Mouse (Mus musculus): ENCODE data around the gene Med16. TPM values are rescaled to one million over a fixed set of nuclear protein-coding genes. Genes with fewer than 3 reads are reported as not detected.

Gene Med16
- polyA plus RNA-seq, 1 experiment from 2014 or later = 46.3 TPM

GRCm38 (mm10) chr10:79853392-79853791 is 55.3 kb downstream of the Med16 start:
- Histone ChIP-seq H3K27me3 (replicated peaks; ENCODE audit: control insufficient read depth, insufficient read depth, low read length) (no peaks in the 10 kb centered on the region), H3K9ac (ENCODE audit: low read length) (peak overlapping the region; percentile 86), H3K4me1 (replicated peaks; ENCODE audit: control insufficient read depth, insufficient read depth, low read length) (peaks cover 41% of the 10 kb centered on the region), H3K4me2 (ENCODE audit: low read length) (peak overlapping the region; percentile 98), H3K9me3 (ENCODE audit: control insufficient read depth, low read length) (no peaks in the 10 kb centered on the region), H3K36me3 (ENCODE audit: control insufficient read depth, insufficient read depth, low read length) (peaks cover 16% of the 10 kb centered on the region), H3K27ac (ENCODE audit: low read depth) (peak overlapping the region; percentile 100), H3K4me3 (ENCODE audit: low read depth, low read length) (peak overlapping the region; percentile 98)
- ATAC-seq (replicated peaks; ENCODE audit: low FRiP score, low TSS enrichment, low read depth) = peak; percentile 20; the same call in 1 of the 2 replicates
- 0% methylated on average over 15 of the region's 15 CpGs for WGBS
- peak; percentile 97 for DNase-seq (ENCODE audit: low spot score)

DNA sequence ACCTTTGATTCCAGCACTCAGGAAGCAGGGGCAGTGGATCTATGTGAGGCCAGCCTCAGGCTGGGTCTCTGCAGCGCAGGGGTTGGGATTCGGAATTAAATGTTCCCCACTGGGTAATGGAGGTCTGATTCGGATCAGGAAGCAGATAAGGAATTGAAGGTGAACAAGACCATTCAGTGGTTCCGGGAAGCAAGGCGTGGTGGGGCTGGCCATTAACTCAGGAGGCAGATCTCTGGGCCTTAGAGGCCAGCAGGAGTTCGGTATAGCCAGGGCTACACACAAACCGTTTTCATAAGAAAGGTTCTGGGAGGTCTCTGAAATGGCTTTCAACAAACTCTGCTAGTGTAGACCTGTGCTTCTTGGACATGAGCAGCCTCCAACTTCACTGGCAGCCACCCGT is 55.9 kb downstream of the Med16 start:
- WGBS = 26% methylated on average over 8 of the region's 8 CpGs
- no peak for DNase-seq (ENCODE audit: low spot score)
- Histone ChIP-seq H3K9ac (ENCODE audit: low read length) (peak overlapping the region; percentile 86), H3K27me3 (replicated peaks; ENCODE audit: control insufficient read depth, insufficient read depth, low read length) (no peaks in the 10 kb centered on the region), H3K36me3 (ENCODE audit: control insufficient read depth, insufficient read depth, low read length) (peaks cover 12% of the 10 kb centered on the region), H3K4me1 (replicated peaks; ENCODE audit: control insufficient read depth, insufficient read depth, low read length) (peaks cover 36% of the 10 kb centered on the region), H3K27ac (ENCODE audit: low read depth) (peak overlapping the region; percentile 100), H3K4me2 (ENCODE audit: low read length) (peak overlapping the region; percentile 98), H3K9me3 (ENCODE audit: control insufficient read depth, low read length) (no peaks in the 10 kb centered on the region), H3K4me3 (ENCODE audit: low read depth, low read length) (peak overlapping the region; percentile 98)
- ATAC-seq (replicated peaks; ENCODE audit: low FRiP score, low TSS enrichment, low read depth) = no peak

DNA sequence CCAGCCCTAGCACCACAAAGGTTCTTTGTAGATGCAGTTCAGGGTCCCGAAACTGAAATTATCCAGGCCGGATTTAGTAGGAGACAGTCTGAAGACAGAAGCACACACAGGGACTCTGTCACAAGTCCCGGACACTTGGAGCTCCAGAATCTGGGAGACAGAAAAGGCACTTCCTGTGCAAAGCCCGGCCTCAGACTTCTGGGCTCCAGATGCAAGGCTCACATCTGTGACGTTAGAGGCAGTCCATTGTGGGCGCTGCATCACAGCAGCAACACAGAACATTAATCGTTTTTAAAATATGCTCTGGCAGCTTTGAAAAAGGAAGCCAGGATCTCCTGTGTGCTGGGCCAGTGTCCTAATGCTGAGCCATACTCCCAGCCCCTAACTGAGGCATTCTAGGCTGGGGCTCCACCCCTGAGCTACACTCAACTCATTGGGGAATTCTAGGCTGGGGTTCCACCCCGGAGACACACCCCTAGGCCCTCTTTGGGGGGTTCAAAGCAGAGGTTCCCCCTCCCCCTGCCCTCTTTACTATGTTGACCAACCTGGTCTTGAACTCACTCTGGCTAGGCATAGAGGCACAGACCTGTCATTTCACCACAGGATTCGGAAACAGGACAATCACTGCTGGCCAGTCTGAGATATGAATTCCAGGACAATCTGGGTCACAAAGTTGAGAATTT is 56.5 kb downstream of the Med16 start:
- WGBS = 38% methylated on average over 9 of the region's 9 CpGs
- H3K4me1 ChIP-seq (replicated peaks; ENCODE audit: control insufficient read depth, insufficient read depth, low read length) = peaks cover 30% of the 10 kb centered on the region
- no peaks in the 10 kb centered on the region for H3K9me3 ChIP-seq (ENCODE audit: control insufficient read depth, low read length)
- peak overlapping the region; percentile 98 for H3K4me3 ChIP-seq (ENCODE audit: low read depth, low read length)
- no peaks in the 10 kb centered on the region for H3K27me3 ChIP-seq (replicated peaks; ENCODE audit: control insufficient read depth, insufficient read depth, low read length)
- peaks cover 8% of the 10 kb centered on the region for H3K36me3 ChIP-seq (ENCODE audit: control insufficient read depth, insufficient read depth, low read length)
- H3K4me2 ChIP-seq (ENCODE audit: low read length) = peak overlapping the region; percentile 98
- DNase-seq (ENCODE audit: low spot score) (no peak), ATAC-seq (replicated peaks; ENCODE audit: low FRiP score, low TSS enrichment, low read depth) (no peak)
- H3K27ac ChIP-seq (ENCODE audit: low read depth) = peak overlapping the region; percentile 100
- peak overlapping the region; percentile 86 for H3K9ac ChIP-seq (ENCODE audit: low read length)

DNA sequence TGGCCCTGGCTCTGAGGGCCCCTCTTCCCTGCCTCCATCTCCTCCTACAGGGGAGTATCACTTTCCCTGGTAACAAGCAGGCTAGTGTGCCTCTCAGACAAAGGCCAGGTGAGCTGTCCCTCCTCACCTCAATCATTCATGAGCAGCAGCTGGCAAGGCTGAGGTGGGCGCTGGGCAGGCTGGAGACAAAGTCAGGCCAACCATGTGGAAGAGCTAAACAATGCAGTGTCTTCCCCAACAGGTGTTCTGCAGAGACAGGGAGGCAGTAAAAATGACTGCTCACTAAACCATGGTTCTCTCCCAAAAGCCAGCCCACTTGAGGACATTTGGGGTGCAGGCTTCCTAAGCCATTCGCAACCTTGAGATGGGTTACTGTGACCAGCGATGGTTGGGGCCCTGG is 57.1 kb downstream of the Med16 start:
- H3K9me3 ChIP-seq (ENCODE audit: control insufficient read depth, low read length) = no peaks in the 10 kb centered on the region
- peak overlapping the region; percentile 98; the same call in 1 of the 2 replicates for H3K4me2 ChIP-seq (ENCODE audit: low read length)
- 58% methylated on average over 3 of the region's 3 CpGs for WGBS
- H3K4me1 ChIP-seq (replicated peaks; ENCODE audit: control insufficient read depth, insufficient read depth, low read length) = peaks cover 24% of the 10 kb centered on the region
- ATAC-seq (replicated peaks; ENCODE audit: low FRiP score, low TSS enrichment, low read depth) (no peak), DNase-seq (ENCODE audit: low spot score) (no peak)
- no peak overlapping the region for H3K4me3 ChIP-seq (ENCODE audit: low read depth, low read length)
- no peaks in the 10 kb centered on the region for H3K27me3 ChIP-seq (replicated peaks; ENCODE audit: control insufficient read depth, insufficient read depth, low read length)
- peaks cover 2% of the 10 kb centered on the region for H3K36me3 ChIP-seq (ENCODE audit: control insufficient read depth, insufficient read depth, low read length)
- H3K9ac ChIP-seq (ENCODE audit: low read length) = peak overlapping the region; percentile 86
- H3K27ac ChIP-seq (ENCODE audit: low read depth) = peak overlapping the region; percentile 100

DNA sequence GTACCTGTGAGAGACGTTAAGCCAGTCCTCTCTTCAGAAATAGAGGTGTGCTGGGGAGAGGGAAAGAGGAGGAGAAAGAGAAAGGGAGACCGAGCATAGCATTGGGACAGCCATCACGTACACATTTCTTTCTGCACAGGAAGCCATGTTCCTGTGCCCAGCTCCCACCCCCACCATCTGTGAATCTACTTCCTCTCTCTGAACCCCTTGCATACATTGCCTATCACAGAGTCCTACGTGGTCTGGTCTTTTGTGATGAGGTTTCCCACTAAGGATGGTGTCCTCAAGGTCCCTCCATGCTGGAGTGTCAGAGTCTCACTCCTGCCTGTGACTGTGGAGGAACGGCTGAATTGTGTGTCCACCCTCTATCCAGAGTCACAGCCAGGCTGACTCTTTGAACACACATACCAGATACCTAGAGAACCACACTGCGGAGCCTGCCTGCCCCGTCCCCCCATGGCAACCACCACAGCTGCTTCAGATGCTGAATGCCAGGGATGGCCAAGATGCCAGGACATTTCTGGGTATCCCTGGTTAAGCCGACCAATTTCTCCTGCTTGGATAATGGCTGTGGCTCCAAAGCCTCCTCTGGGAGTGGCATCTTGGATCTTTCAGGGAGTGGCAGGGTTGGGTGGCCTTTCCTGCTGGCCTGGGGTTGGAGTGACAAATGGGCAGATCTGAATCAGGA is 58.6 kb downstream of the Med16 start:
- no peak overlapping the region for H3K9ac ChIP-seq (ENCODE audit: low read length)

GRCm38 (mm10) chr10:79846553-79846952 is 62.2 kb downstream of the Med16 start:
- Histone ChIP-seq H3K9me3 (ENCODE audit: control insufficient read depth, low read length) (no peaks in the 10 kb centered on the region), H3K4me2 (ENCODE audit: low read length) (no peak overlapping the region), H3K36me3 (ENCODE audit: control insufficient read depth, insufficient read depth, low read length) (no peaks in the 10 kb centered on the region), H3K9ac (ENCODE audit: low read length) (no peak overlapping the region), H3K27ac (ENCODE audit: low read depth) (no peak overlapping the region), H3K4me1 (replicated peaks; ENCODE audit: control insufficient read depth, insufficient read depth, low read length) (peaks cover 19% of the 10 kb centered on the region), H3K4me3 (ENCODE audit: low read depth, low read length) (no peak overlapping the region), H3K27me3 (replicated peaks; ENCODE audit: control insufficient read depth, insufficient read depth, low read length) (no peaks in the 10 kb centered on the region)
- DNase-seq (ENCODE audit: low spot score) = no peak
- no peak for ATAC-seq (replicated peaks; ENCODE audit: low FRiP score, low TSS enrichment, low read depth)
- 51% methylated on average over 5 of the region's 5 CpGs for WGBS

More for the DNA sequence above, 58.6 kb downstream of the Med16 start:
- DNase-seq (ENCODE audit: low spot score) = no peak
- Histone ChIP-seq H3K36me3 (ENCODE audit: control insufficient read depth, insufficient read depth, low read length) (no peaks in the 10 kb centered on the region), H3K27ac (ENCODE audit: low read depth) (no peak overlapping the region; the same call in 1 of the 2 replicates), H3K4me2 (ENCODE audit: low read length) (no peak overlapping the region), H3K27me3 (replicated peaks; ENCODE audit: control insufficient read depth, insufficient read depth, low read length) (no peaks in the 10 kb centered on the region), H3K4me3 (ENCODE audit: low read depth, low read length) (no peak overlapping the region), H3K9me3 (ENCODE audit: control insufficient read depth, low read length) (no peaks in the 10 kb centered on the region), H3K4me1 (replicated peaks; ENCODE audit: control insufficient read depth, insufficient read depth, low read length) (peaks cover 20% of the 10 kb centered on the region)
- WGBS = 85% methylated on average over 8 of the region's 8 CpGs
- ATAC-seq (replicated peaks; ENCODE audit: low FRiP score, low TSS enrichment, low read depth) = no peak

Small RNA genes lying within 50 kb of the gene (microRNA-seq; reads per million reads assigned to microRNA genes)
- 0.51 reads per million for gene Mir6910

Other genes with a start within 250 kb of the Med16 start
- 32.5 and 34.7 TPM in 2 replicates for gene Madcam1, start 244.4 kb downstream of the Med16 start, polyA plus RNA-seq (2014; fragmentation: Nextera tagmentation; extraction: Ambion mirVana)
- gene Tpgs1, start 239.6 kb downstream of the Med16 start, polyA plus RNA-seq (2014; fragmentation: Nextera tagmentation; extraction: Ambion mirVana) = 80.1 and 81.2 TPM in 2 replicates
- gene Cdc34, start 226.7 kb downstream of the Med16 start, polyA plus RNA-seq (2014; fragmentation: Nextera tagmentation; extraction: Ambion mirVana) = 129 and 145 TPM in 2 replicates
- gene Gzmm, start 219.9 kb downstream of the Med16 start, polyA plus RNA-seq (2014; fragmentation: Nextera tagmentation; extraction: Ambion mirVana) = 0.78 and 1.2 TPM in 2 replicates
- 895 and 900 TPM in 2 replicates for gene Bsg, start 204.4 kb downstream of the Med16 start, polyA plus RNA-seq (2014; fragmentation: Nextera tagmentation; extraction: Ambion mirVana)
- gene Hcn2, start 192.3 kb downstream of the Med16 start, polyA plus RNA-seq (2014; fragmentation: Nextera tagmentation; extraction: Ambion mirVana) = 0.09 and 0.12 TPM in 2 replicates
- 37.9 and 40.1 TPM in 2 replicates for gene Polrmt, start 162.3 kb downstream of the Med16 start, polyA plus RNA-seq (2014; fragmentation: Nextera tagmentation; extraction: Ambion mirVana)
- gene Fgf22, start 153.8 kb downstream of the Med16 start, polyA plus RNA-seq (2014; fragmentation: Nextera tagmentation; extraction: Ambion mirVana) = 0.26 and 0.42 TPM in 2 replicates
- gene Rnf126, start 142.0 kb downstream of the Med16 start, polyA plus RNA-seq (2014; fragmentation: Nextera tagmentation; extraction: Ambion mirVana) = 80.3 and 90.3 TPM in 2 replicates
- 10.1 and 11.1 TPM in 2 replicates for gene Fstl3, start 131.7 kb downstream of the Med16 start, polyA plus RNA-seq (2014; fragmentation: Nextera tagmentation; extraction: Ambion mirVana)
- gene Prss57, start 118.0 kb downstream of the Med16 start, polyA plus RNA-seq (2014; fragmentation: Nextera tagmentation; extraction: Ambion mirVana) = 0.45 TPM in 1 of 2 replicates, not detected in the other
- 63.4 and 66.2 TPM in 2 replicates for gene Palm, start 115.4 kb downstream of the Med16 start, polyA plus RNA-seq (2014; fragmentation: Nextera tagmentation; extraction: Ambion mirVana)
- 78.3 and 87.9 TPM in 2 replicates for gene Misp, start 87.9 kb downstream of the Med16 start, polyA plus RNA-seq (2014; fragmentation: Nextera tagmentation; extraction: Ambion mirVana)
- gene Ptbp1, start 54.5 kb downstream of the Med16 start, polyA plus RNA-seq (2014; fragmentation: Nextera tagmentation; extraction: Ambion mirVana) = 286 and 291 TPM in 2 replicates
- gene Prtn3, start 34.4 kb downstream of the Med16 start, polyA plus RNA-seq (2014; fragmentation: Nextera tagmentation; extraction: Ambion mirVana) = 5.2 and 5.9 TPM in 2 replicates
- 38.8 and 46.4 TPM in 2 replicates for gene Plppr3, start 34.3 kb downstream of the Med16 start, polyA plus RNA-seq (2014; fragmentation: Nextera tagmentation; extraction: Ambion mirVana)
- 0.55 TPM in 1 of 2 replicates, not detected in the other for gene Elane, start 22.7 kb downstream of the Med16 start, polyA plus RNA-seq (2014; fragmentation: Nextera tagmentation; extraction: Ambion mirVana)
- gene Cfd, start 18.1 kb downstream of the Med16 start, polyA plus RNA-seq (2014; fragmentation: Nextera tagmentation; extraction: Ambion mirVana) = not detected in 2 replicates
- gene Gm26602, start 1.9 kb upstream of the Med16 start, polyA plus RNA-seq (2014; fragmentation: Nextera tagmentation; extraction: Ambion mirVana) = not detected in 2 replicates
- 0.46 and 0.51 TPM in 2 replicates for gene Kiss1r, start 8.0 kb upstream of the Med16 start, polyA plus RNA-seq (2014; fragmentation: Nextera tagmentation; extraction: Ambion mirVana)
- gene R3hdm4, start 12.3 kb upstream of the Med16 start, polyA plus RNA-seq (2014; fragmentation: Nextera tagmentation; extraction: Ambion mirVana) = 122 and 126 TPM in 2 replicates
- 12.7 and 14.4 TPM in 2 replicates for gene Arid3a, start 18.1 kb upstream of the Med16 start, polyA plus RNA-seq (2014; fragmentation: Nextera tagmentation; extraction: Ambion mirVana)
- gene Wdr18, start 51.2 kb upstream of the Med16 start, polyA plus RNA-seq (2014; fragmentation: Nextera tagmentation; extraction: Ambion mirVana) = 126 and 134 TPM in 2 replicates
- 0.23 and 0.28 TPM in 2 replicates for gene Grin3b, start 61.8 kb upstream of the Med16 start, polyA plus RNA-seq (2014; fragmentation: Nextera tagmentation; extraction: Ambion mirVana)
- 14.4 and 17.5 TPM in 2 replicates for gene Tmem259, start 75.4 kb upstream of the Med16 start, polyA plus RNA-seq (2014; fragmentation: Nextera tagmentation; extraction: Ambion mirVana)
- 320 and 368 TPM in 2 replicates for gene Cnn2, start 79.7 kb upstream of the Med16 start, polyA plus RNA-seq (2014; fragmentation: Nextera tagmentation; extraction: Ambion mirVana)
- 3.7 and 3.8 TPM in 2 replicates for gene Abca7, start 87.6 kb upstream of the Med16 start, polyA plus RNA-seq (2014; fragmentation: Nextera tagmentation; extraction: Ambion mirVana)
- 6.8 and 8.0 TPM in 2 replicates for gene Arhgap45, start 107.7 kb upstream of the Med16 start, polyA plus RNA-seq (2014; fragmentation: Nextera tagmentation; extraction: Ambion mirVana)
- 255 and 274 TPM in 2 replicates for gene Polr2e, start 130.9 kb upstream of the Med16 start, polyA plus RNA-seq (2014; fragmentation: Nextera tagmentation; extraction: Ambion mirVana)
- 607 and 623 TPM in 2 replicates for gene Gpx4, start 138.2 kb upstream of the Med16 start, polyA plus RNA-seq (2014; fragmentation: Nextera tagmentation; extraction: Ambion mirVana)
- gene Sbno2, start 196.6 kb upstream of the Med16 start, polyA plus RNA-seq (2014; fragmentation: Nextera tagmentation; extraction: Ambion mirVana) = 14.1 TPM in 2 replicates
- gene Stk11, start 206.9 kb upstream of the Med16 start, polyA plus RNA-seq (2014; fragmentation: Nextera tagmentation; extraction: Ambion mirVana) = 27.0 and 27.5 TPM in 2 replicates
- 590 and 627 TPM in 2 replicates for gene Atp5d, start 229.7 kb upstream of the Med16 start, polyA plus RNA-seq (2014; fragmentation: Nextera tagmentation; extraction: Ambion mirVana)
- gene Cbarp, start 231.9 kb upstream of the Med16 start, polyA plus RNA-seq (2014; fragmentation: Nextera tagmentation; extraction: Ambion mirVana) = 7.1 and 8.5 TPM in 2 replicates
- gene Midn, start 239.3 kb upstream of the Med16 start, polyA plus RNA-seq (2014; fragmentation: Nextera tagmentation; extraction: Ambion mirVana) = 25.5 and 28.9 TPM in 2 replicates

Data from intestine, embryonic 14.5 days (tissue).